Mouse (Mus musculus): ENCODE data around the gene Eml4. TPM values are rescaled to one million over a fixed set of nuclear protein-coding genes. Genes with fewer than 3 reads are reported as not detected.

The Eml4 gene
- polyA plus RNA-seq, 1 experiment, result 4.2 TPM

- Histone ChIP-seq H3K36me3 (ENCODE audit: control insufficient read depth, insufficient read depth) (no peaks in the 10 kb centered on the region), H3K4me2 (ENCODE audit: low read depth) (no peak overlapping the region), H3K27me3 (ENCODE audit: control insufficient read depth, insufficient read depth, insufficient read length) (no peaks in the 10 kb centered on the region), H3K4me3 (no peak overlapping the region), H3ac (ENCODE audit: control insufficient read depth, insufficient read length) (no peak overlapping the region), H3K79me2 (ENCODE audit: control insufficient read depth, insufficient read depth) (peaks cover 19% of the 10 kb centered on the region)
- no peak for TF ChIP-seq MAX (IDR thresholded peaks at IDR 0.05; ENCODE audit: low read depth)
- no peak for TF ChIP-seq E2F4 (IDR thresholded peaks at IDR 0.05; ENCODE audit: insufficient read depth)
- TF ChIP-seq REST (IDR thresholded peaks at IDR 0.05; ENCODE audit: insufficient read depth, insufficient read length), result no peak
- TF ChIP-seq SRF (IDR thresholded peaks at IDR 0.05; ENCODE audit: control insufficient read depth, insufficient read length, low read depth), result no peak
- no peak for TF ChIP-seq POLR2AphosphoS2 (IDR thresholded peaks at IDR 0.05; ENCODE audit: insufficient read length, low read depth)
- no peak for TF ChIP-seq TCF3 (IDR thresholded peaks at IDR 0.05; ENCODE audit: insufficient read length, low read depth)
- TF ChIP-seq USF1 (IDR thresholded peaks at IDR 0.05; ENCODE audit: low read depth), result no peak
- TF ChIP-seq POLR2A (IDR thresholded peaks at IDR 0.05; ENCODE audit: insufficient read length, low read depth), result no peak
- TF ChIP-seq CEBPB (IDR thresholded peaks at IDR 0.05; ENCODE audit: insufficient read depth, poor library complexity, severe bottlenecking), result no peak
- no peak for TF ChIP-seq MYOG (IDR thresholded peaks at IDR 0.05; ENCODE audit: control insufficient read depth in 1 of 3, insufficient read depth in 1 of 3, insufficient read length in 2 of 3, low read depth in 2 of 3)
- TF ChIP-seq MYOD1 (IDR thresholded peaks at IDR 0.05; ENCODE audit: control insufficient read depth in 1 of 3, insufficient read length in 2 of 3, low read depth in 2 of 3), result no peak
- no peak for TF ChIP-seq TCF12 (IDR thresholded peaks at IDR 0.05; ENCODE audit: insufficient read depth, poor library complexity, severe bottlenecking)
These were observed 46.9 kb downstream of the Eml4 start for GRCm38 (mm10) chr17:83397571-83398100.

GRCm38 (mm10) chr17:83398756-83399155 lies 48.0 kb downstream of the Eml4 start:
- Histone ChIP-seq H3K79me2 (ENCODE audit: control insufficient read depth, insufficient read depth) (peaks cover 19% of the 10 kb centered on the region), H3K4me3 (no peak overlapping the region), H3K36me3 (ENCODE audit: control insufficient read depth, insufficient read depth) (no peaks in the 10 kb centered on the region), H3K27me3 (ENCODE audit: control insufficient read depth, insufficient read depth, insufficient read length) (no peaks in the 10 kb centered on the region), H3ac (ENCODE audit: control insufficient read depth, insufficient read length) (no peak overlapping the region), H3K4me2 (ENCODE audit: low read depth) (no peak overlapping the region)
- TF ChIP-seq MAX (IDR thresholded peaks at IDR 0.05; ENCODE audit: low read depth), result no peak
- no peak for TF ChIP-seq CEBPB (IDR thresholded peaks at IDR 0.05; ENCODE audit: insufficient read depth, poor library complexity, severe bottlenecking)
- TF ChIP-seq E2F4 (IDR thresholded peaks at IDR 0.05; ENCODE audit: insufficient read depth), result no peak
- no peak for TF ChIP-seq POLR2AphosphoS2 (IDR thresholded peaks at IDR 0.05; ENCODE audit: insufficient read length, low read depth)
- TF ChIP-seq TCF3 (IDR thresholded peaks at IDR 0.05; ENCODE audit: insufficient read length, low read depth), result no peak
- TF ChIP-seq SRF (IDR thresholded peaks at IDR 0.05; ENCODE audit: control insufficient read depth, insufficient read length, low read depth), result no peak
- no peak for TF ChIP-seq REST (IDR thresholded peaks at IDR 0.05; ENCODE audit: insufficient read depth, insufficient read length)
- TF ChIP-seq USF1 (IDR thresholded peaks at IDR 0.05; ENCODE audit: low read depth), result no peak
- TF ChIP-seq TCF12 (IDR thresholded peaks at IDR 0.05; ENCODE audit: insufficient read depth, poor library complexity, severe bottlenecking), result no peak
- TF ChIP-seq MYOG (IDR thresholded peaks at IDR 0.05; ENCODE audit: control insufficient read depth in 1 of 3, insufficient read depth in 1 of 3, insufficient read length in 2 of 3, low read depth in 2 of 3), result no peak
- no peak for TF ChIP-seq MYOD1 (IDR thresholded peaks at IDR 0.05; ENCODE audit: control insufficient read depth in 1 of 3, insufficient read length in 2 of 3, low read depth in 2 of 3)
- no peak for TF ChIP-seq POLR2A (IDR thresholded peaks at IDR 0.05; ENCODE audit: insufficient read length, low read depth)

- Histone ChIP-seq H3ac (ENCODE audit: control insufficient read depth, insufficient read length) (no peak overlapping the region), H3K79me2 (ENCODE audit: control insufficient read depth, insufficient read depth) (no peaks in the 10 kb centered on the region), H3K36me3 (ENCODE audit: control insufficient read depth, insufficient read depth) (peaks cover 19% of the 10 kb centered on the region), H3K4me3 (no peak overlapping the region), H3K4me2 (ENCODE audit: low read depth) (no peak overlapping the region), H3K27me3 (ENCODE audit: control insufficient read depth, insufficient read depth, insufficient read length) (no peaks in the 10 kb centered on the region)
- TF ChIP-seq MYOD1 (IDR thresholded peaks at IDR 0.05; ENCODE audit: control insufficient read depth in 1 of 3, insufficient read length in 2 of 3, low read depth in 2 of 3), result no peak
- no peak for TF ChIP-seq POLR2AphosphoS2 (IDR thresholded peaks at IDR 0.05; ENCODE audit: insufficient read length, low read depth)
These were observed 79.9 kb downstream of the Eml4 start for GRCm38 (mm10) chr17:83430607-83431006.

GRCm38 (mm10) chr17:83443406-83443805 lies 92.7 kb downstream of the Eml4 start:
- Histone ChIP-seq H3K4me2 (ENCODE audit: low read depth) (no peak overlapping the region), H3K36me3 (ENCODE audit: control insufficient read depth, insufficient read depth) (peaks cover 10% of the 10 kb centered on the region), H3K4me3 (no peak overlapping the region), H3ac (ENCODE audit: control insufficient read depth, insufficient read length) (no peak overlapping the region), H3K27me3 (ENCODE audit: control insufficient read depth, insufficient read depth, insufficient read length) (no peaks in the 10 kb centered on the region), H3K79me2 (ENCODE audit: control insufficient read depth, insufficient read depth) (no peaks in the 10 kb centered on the region)
- TF ChIP-seq MYOG (IDR thresholded peaks at IDR 0.05; ENCODE audit: control insufficient read depth in 1 of 3, insufficient read depth in 1 of 3, insufficient read length in 2 of 3, low read depth in 2 of 3) (no peak), CEBPB (IDR thresholded peaks at IDR 0.05; ENCODE audit: insufficient read depth, poor library complexity, severe bottlenecking) (no peak), USF1 (IDR thresholded peaks at IDR 0.05; ENCODE audit: low read depth) (no peak), MYOD1 (IDR thresholded peaks at IDR 0.05; ENCODE audit: control insufficient read depth in 1 of 3, insufficient read length in 2 of 3, low read depth in 2 of 3) (no peak), POLR2AphosphoS2 (IDR thresholded peaks at IDR 0.05; ENCODE audit: insufficient read length, low read depth) (no peak), POLR2A (IDR thresholded peaks at IDR 0.05; ENCODE audit: insufficient read length, low read depth) (no peak), TCF12 (IDR thresholded peaks at IDR 0.05; ENCODE audit: insufficient read depth, poor library complexity, severe bottlenecking) (no peak), TCF3 (IDR thresholded peaks at IDR 0.05; ENCODE audit: insufficient read length, low read depth) (no peak), E2F4 (IDR thresholded peaks at IDR 0.05; ENCODE audit: insufficient read depth) (no peak), REST (IDR thresholded peaks at IDR 0.05; ENCODE audit: insufficient read depth, insufficient read length) (no peak), SRF (IDR thresholded peaks at IDR 0.05; ENCODE audit: control insufficient read depth, insufficient read length, low read depth) (no peak)

- H3K27me3 ChIP-seq (ENCODE audit: control insufficient read depth, insufficient read depth, insufficient read length), result no peaks in the 10 kb centered on the region
- no peak for TF ChIP-seq USF1 (IDR thresholded peaks at IDR 0.05; ENCODE audit: low read depth)
- no peak for TF ChIP-seq TCF12 (IDR thresholded peaks at IDR 0.05; ENCODE audit: insufficient read depth, poor library complexity, severe bottlenecking)
- no peak for TF ChIP-seq MYOD1 (IDR thresholded peaks at IDR 0.05; ENCODE audit: control insufficient read depth in 1 of 3, insufficient read length in 2 of 3, low read depth in 2 of 3)
- no peak for TF ChIP-seq MAX (IDR thresholded peaks at IDR 0.05; ENCODE audit: low read depth)
- no peak for TF ChIP-seq POLR2AphosphoS2 (IDR thresholded peaks at IDR 0.05; ENCODE audit: insufficient read length, low read depth)
- no peak for TF ChIP-seq SRF (IDR thresholded peaks at IDR 0.05; ENCODE audit: control insufficient read depth, insufficient read length, low read depth)
- TF ChIP-seq E2F4 (IDR thresholded peaks at IDR 0.05; ENCODE audit: insufficient read depth), result no peak
- TF ChIP-seq CEBPB (IDR thresholded peaks at IDR 0.05; ENCODE audit: insufficient read depth, poor library complexity, severe bottlenecking), result no peak
- TF ChIP-seq REST (IDR thresholded peaks at IDR 0.05; ENCODE audit: insufficient read depth, insufficient read length), result no peak
- no peak for TF ChIP-seq TCF3 (IDR thresholded peaks at IDR 0.05; ENCODE audit: insufficient read length, low read depth)
- TF ChIP-seq POLR2A (IDR thresholded peaks at IDR 0.05; ENCODE audit: insufficient read length, low read depth), result no peak
- no peak for TF ChIP-seq MYOG (IDR thresholded peaks at IDR 0.05; ENCODE audit: control insufficient read depth in 1 of 3, insufficient read depth in 1 of 3, insufficient read length in 2 of 3, low read depth in 2 of 3)
- H3K79me2 ChIP-seq (ENCODE audit: control insufficient read depth, insufficient read depth), result no peaks in the 10 kb centered on the region
- H3K4me3 ChIP-seq, result no peak overlapping the region
- H3K4me2 ChIP-seq (ENCODE audit: low read depth), result no peak overlapping the region
- H3ac ChIP-seq (ENCODE audit: control insufficient read depth, insufficient read length), result no peak overlapping the region
- peaks cover 14% of the 10 kb centered on the region for H3K36me3 ChIP-seq (ENCODE audit: control insufficient read depth, insufficient read depth)
These were observed 98.9 kb downstream of the Eml4 start for GRCm38 (mm10) chr17:83449583-83449982.
